Mouse (Mus musculus) spleen, adult 12 weeks (tissue): ENCODE measurements around the gene Elf4.
"Not testable (repeated sequence)": the region's sequence is repeated elsewhere in the genome, so short reads cannot be mapped to it uniquely, and the experiment has no call there.

Experiments
- DNase-seq: peaks from one replicate; pipeline ENCODE4 v3.0.0; 2022; ENCODE audit warnings: low spot score

The Elf4 gene

GRCm38 (mm10) chrX:48436082-48436481 is 26.9 kb downstream of the Elf4 start:
- not testable (repeated sequence) for DNase-seq

- no peak for DNase-seq
Observed at GRCm38 (mm10) chrX:48435477-48435900, 27.4 kb downstream of the Elf4 start.

GRCm38 (mm10) chrX:48434251-48434650 is 28.7 kb downstream of the Elf4 start:
- DNase-seq: no peak

- peak; percentile 59 for DNase-seq
Observed at GRCm38 (mm10) chrX:48433527-48433899, 29.4 kb downstream of the Elf4 start.

- DNase-seq: no peak
Observed at GRCm38 (mm10) chrX:48432599-48433526, 30.1 kb downstream of the Elf4 start.

- DNase-seq: no peak
Observed at GRCm38 (mm10) chrX:48429538-48429937, 33.4 kb downstream of the Elf4 start.

- no peak for DNase-seq
Observed at GRCm38 (mm10) chrX:48429100-48429499, 33.8 kb downstream of the Elf4 start.

- no peak for DNase-seq
Observed at GRCm38 (mm10) chrX:48428642-48429041, 34.3 kb downstream of the Elf4 start.

GRCm38 (mm10) chrX:48428241-48428640 is 34.7 kb downstream of the Elf4 start:
- DNase-seq: no peak

GRCm38 (mm10) chrX:48425280-48425679 is 37.7 kb downstream of the Elf4 start:
- DNase-seq: peak; percentile 17

- peak; percentile 25 for DNase-seq
Observed at GRCm38 (mm10) chrX:48424583-48424982, 38.3 kb downstream of the Elf4 start.

- DNase-seq: no peak
Observed at GRCm38 (mm10) chrX:48423671-48424070, 39.3 kb downstream of the Elf4 start.

GRCm38 (mm10) chrX:48422986-48423385 is 39.9 kb downstream of the Elf4 start:
- DNase-seq: peak; percentile 54

GRCm38 (mm10) chrX:48418417-48418816 is 44.5 kb downstream of the Elf4 start:
- no peak for DNase-seq

GRCm38 (mm10) chrX:48414291-48414690 is 48.6 kb downstream of the Elf4 start:
- no peak for DNase-seq

- DNase-seq: no peak
Observed at GRCm38 (mm10) chrX:48412629-48413028, 50.3 kb downstream of the Elf4 start.

GRCm38 (mm10) chrX:48410388-48410776 is 52.5 kb downstream of the Elf4 start:
- DNase-seq: no peak

- peak; percentile 82 for DNase-seq
Observed at GRCm38 (mm10) chrX:48409611-48410387, 53.1 kb downstream of the Elf4 start.

- no peak for DNase-seq
Observed at GRCm38 (mm10) chrX:48405141-48405540, 57.8 kb downstream of the Elf4 start.

- no peak for DNase-seq
Observed at GRCm38 (mm10) chrX:48399994-48400393, 62.9 kb downstream of the Elf4 start.

- DNase-seq: no peak
Observed at GRCm38 (mm10) chrX:48389380-48389779, 73.6 kb downstream of the Elf4 start.

GRCm38 (mm10) chrX:48385927-48386326 is 77.0 kb downstream of the Elf4 start:
- no peak for DNase-seq

- peak; percentile 38 for DNase-seq
Observed at GRCm38 (mm10) chrX:48383643-48384042, 79.3 kb downstream of the Elf4 start.
